Mouse (Mus musculus): Measurements from ENCODE around the gene Timp2. TPM values are rescaled to one million over a fixed set of nuclear protein-coding genes. Genes with fewer than 3 reads are reported as not detected.

Timp2 gene
- total and polyA plus RNA-seq, 2 experiments from 2014 or later: 118 to 170 TPM

DNA sequence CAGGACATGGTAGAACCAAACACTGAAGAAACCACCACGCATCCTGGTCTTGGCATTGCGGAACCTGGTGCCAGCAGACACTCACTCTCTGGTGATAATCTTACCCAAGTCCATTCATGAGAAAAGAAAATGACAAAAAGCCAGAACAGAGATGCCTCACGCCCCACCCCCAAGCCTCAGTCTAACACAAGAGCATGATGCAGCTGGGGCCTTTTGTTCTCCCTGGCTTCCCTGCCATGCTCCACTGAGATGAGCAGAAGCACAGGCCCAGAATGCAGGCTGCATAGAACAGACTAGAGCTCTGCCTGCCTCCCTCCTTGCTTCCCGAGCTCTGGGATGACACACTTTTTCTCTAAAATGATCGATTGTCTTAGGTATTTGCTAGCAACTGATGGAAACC lies 92.4 kb downstream of the Timp2 start:
- 80% methylated on average over 5 of the region's 5 CpGs for WGBS
- H3K4me3 ChIP-seq (ENCODE audit: low read length): no peak overlapping the region
- H3K9ac ChIP-seq (replicated peaks; ENCODE audit: low read length): no peak overlapping the region
- TF ChIP-seq CTCF (IDR thresholded peaks at IDR 0.05; ENCODE audit: low read depth): no peak
- H3K4me2 ChIP-seq (ENCODE audit: low read depth, low read length): no peak overlapping the region
- no peaks in the 10 kb centered on the region for H3K4me1 ChIP-seq (ENCODE audit: insufficient read depth, low read length)
- no peak for ATAC-seq
- no peaks in the 10 kb centered on the region for H3K27me3 ChIP-seq (ENCODE audit: insufficient read depth, low read length)
- H3K27ac ChIP-seq: no peak overlapping the region
- no peaks in the 10 kb centered on the region for H3K9me3 ChIP-seq (ENCODE audit: low read length)
- peaks cover 93% of the 10 kb centered on the region for H3K36me3 ChIP-seq (ENCODE audit: insufficient read depth, low read length)
- DNase-seq (ENCODE audit: low spot score): no peak

DNA sequence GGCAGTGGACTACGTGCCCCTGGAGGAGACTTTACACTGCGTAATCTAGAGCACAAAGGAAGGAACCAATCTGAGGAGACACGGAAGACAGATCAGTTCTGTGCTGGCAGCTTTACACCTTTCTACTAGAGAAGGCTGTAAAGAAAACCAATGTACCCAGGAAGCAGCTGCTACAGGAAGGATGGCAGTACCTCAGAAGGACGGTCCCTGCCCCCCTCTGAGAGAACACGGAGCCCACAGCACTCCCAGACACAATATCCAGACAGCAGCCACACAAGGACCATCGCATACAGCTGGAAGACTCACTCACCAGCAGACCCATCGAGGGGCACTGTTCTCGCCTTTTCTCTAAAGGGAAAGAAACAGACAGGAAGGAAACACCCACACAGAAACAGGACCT lies 95.5 kb downstream of the Timp2 start:
- ATAC-seq (no peak), DNase-seq (ENCODE audit: low spot score) (no peak)
- TF ChIP-seq CTCF (IDR thresholded peaks at IDR 0.05; ENCODE audit: low read depth): no peak
- H3K4me2 ChIP-seq (ENCODE audit: low read depth, low read length): no peak overlapping the region
- H3K4me3 ChIP-seq (ENCODE audit: low read length): no peak overlapping the region
- H3K27me3 ChIP-seq (ENCODE audit: insufficient read depth, low read length): no peaks in the 10 kb centered on the region
- no peak overlapping the region for H3K9ac ChIP-seq (replicated peaks; ENCODE audit: low read length)
- H3K27ac ChIP-seq: no peak overlapping the region
- H3K9me3 ChIP-seq (ENCODE audit: low read length): no peaks in the 10 kb centered on the region
- no peaks in the 10 kb centered on the region for H3K4me1 ChIP-seq (ENCODE audit: insufficient read depth, low read length)
- H3K36me3 ChIP-seq (ENCODE audit: insufficient read depth, low read length): peaks cover 75% of the 10 kb centered on the region
- WGBS: 86% methylated on average over 8 of the region's 8 CpGs

DNA sequence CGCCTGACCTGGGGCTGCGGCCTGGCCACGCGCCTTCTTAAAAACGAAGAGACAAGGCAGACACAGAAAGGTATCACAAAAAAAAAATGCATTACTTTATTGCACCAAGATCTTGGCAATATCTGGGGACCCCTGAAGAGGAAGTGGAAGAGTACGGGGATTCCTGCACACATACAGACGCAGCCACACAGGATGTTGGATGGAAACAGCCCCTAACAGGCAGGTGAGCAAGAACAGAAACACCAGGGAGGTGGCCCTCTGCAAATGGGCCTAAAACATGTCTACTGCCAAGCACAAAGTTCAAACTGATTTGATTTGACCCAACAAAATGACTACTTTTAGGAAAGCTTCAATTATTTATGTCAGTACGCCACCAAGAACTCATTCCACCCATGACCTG lies 96.0 kb downstream of the Timp2 start:
- Histone ChIP-seq H3K4me1 (ENCODE audit: insufficient read depth, low read length) (0 out of 2 replicates have a peak, but pooled peaks cover 3% of the 10 kb centered on the region), H3K9me3 (ENCODE audit: low read length) (no peaks in the 10 kb centered on the region), H3K4me2 (ENCODE audit: low read depth, low read length) (no peak overlapping the region), H3K27ac (no peak overlapping the region), H3K9ac (replicated peaks; ENCODE audit: low read length) (no peak overlapping the region), H3K4me3 (ENCODE audit: low read length) (no peak overlapping the region), H3K36me3 (ENCODE audit: insufficient read depth, low read length) (peaks cover 70% of the 10 kb centered on the region), H3K27me3 (ENCODE audit: insufficient read depth, low read length) (no peaks in the 10 kb centered on the region)
- DNase-seq (ENCODE audit: low spot score) (no peak), ATAC-seq (no peak)
- WGBS: 98% methylated on average over 8 of the region's 8 CpGs
- TF ChIP-seq CTCF (IDR thresholded peaks at IDR 0.05; ENCODE audit: low read depth): no peak

DNA sequence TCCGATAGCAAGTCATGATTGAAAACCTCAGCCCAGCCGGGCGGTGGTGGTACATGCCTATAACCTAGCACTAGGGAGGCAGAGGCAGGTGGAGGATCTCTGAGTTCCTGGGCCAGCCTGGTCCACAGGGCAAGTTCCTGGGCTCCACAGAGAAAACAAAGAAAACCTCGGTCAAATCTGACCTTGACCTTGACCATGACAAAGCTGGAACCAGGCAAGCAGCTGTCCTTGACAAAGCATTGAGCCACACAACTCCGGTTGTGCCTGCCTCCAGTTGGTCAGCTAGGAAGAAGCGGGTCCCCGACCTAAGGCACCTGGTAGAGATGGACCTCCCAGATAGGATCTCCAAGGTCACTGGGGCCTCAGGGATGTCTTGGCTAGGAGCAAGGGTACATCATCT lies 99.2 kb downstream of the Timp2 start:
- 91% methylated on average over 7 of the region's 7 CpGs for WGBS
- Histone ChIP-seq H3K27ac (no peak overlapping the region), H3K9me3 (ENCODE audit: low read length) (no peaks in the 10 kb centered on the region), H3K9ac (replicated peaks; ENCODE audit: low read length) (no peak overlapping the region), H3K4me3 (ENCODE audit: low read length) (no peak overlapping the region), H3K4me1 (ENCODE audit: insufficient read depth, low read length) (peaks cover 15% of the 10 kb centered on the region), H3K36me3 (ENCODE audit: insufficient read depth, low read length) (peaks cover 40% of the 10 kb centered on the region), H3K4me2 (ENCODE audit: low read depth, low read length) (no peak overlapping the region), H3K27me3 (ENCODE audit: insufficient read depth, low read length) (no peaks in the 10 kb centered on the region)
- no peak for TF ChIP-seq CTCF (IDR thresholded peaks at IDR 0.05; ENCODE audit: low read depth)
- DNase-seq (ENCODE audit: low spot score) (no peak), ATAC-seq (no peak)

DNA sequence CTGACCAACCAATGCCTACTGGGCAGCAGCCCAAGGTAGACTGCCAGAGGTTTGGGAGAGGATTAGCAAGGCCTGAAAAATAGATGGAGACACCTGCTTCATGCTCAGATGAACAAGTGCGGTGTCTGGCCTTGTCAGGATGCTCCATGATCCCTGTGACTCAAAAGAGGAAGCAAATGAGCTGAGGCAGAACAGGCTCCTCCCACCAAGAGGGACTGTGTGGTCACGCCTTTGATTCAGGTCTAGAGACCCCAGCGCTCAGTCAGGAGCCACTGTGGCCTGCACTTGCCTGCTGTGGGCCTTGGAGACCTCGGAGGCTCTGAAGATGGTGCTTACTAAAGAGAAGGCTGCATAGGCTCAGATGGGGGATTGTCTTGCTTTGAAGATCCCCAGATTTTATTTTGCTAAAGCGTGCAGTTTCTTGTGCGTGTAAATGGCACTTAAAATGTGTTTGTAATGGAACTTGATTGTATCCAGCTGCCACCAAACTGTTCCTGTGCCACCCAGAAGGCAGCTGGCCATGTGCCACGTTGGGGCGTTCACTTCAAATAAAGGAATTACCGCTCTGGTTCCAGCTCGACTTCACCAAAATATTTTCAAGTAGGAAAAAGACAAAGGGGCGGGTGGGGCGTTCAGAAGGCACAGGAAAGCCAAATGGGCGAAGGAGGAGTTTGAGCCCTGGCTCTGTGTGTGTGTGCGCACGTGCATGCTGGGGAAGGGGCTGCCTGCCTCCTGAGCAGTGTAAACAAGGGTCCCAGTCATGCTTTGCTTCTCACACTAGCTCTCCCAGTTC lies 101.2 kb downstream of the Timp2 start:
- no peaks in the 10 kb centered on the region for H3K9me3 ChIP-seq (ENCODE audit: low read length)
- WGBS: 23% methylated on average over 15 of the region's 15 CpGs
- peak; percentile 67 for ATAC-seq

DNA sequence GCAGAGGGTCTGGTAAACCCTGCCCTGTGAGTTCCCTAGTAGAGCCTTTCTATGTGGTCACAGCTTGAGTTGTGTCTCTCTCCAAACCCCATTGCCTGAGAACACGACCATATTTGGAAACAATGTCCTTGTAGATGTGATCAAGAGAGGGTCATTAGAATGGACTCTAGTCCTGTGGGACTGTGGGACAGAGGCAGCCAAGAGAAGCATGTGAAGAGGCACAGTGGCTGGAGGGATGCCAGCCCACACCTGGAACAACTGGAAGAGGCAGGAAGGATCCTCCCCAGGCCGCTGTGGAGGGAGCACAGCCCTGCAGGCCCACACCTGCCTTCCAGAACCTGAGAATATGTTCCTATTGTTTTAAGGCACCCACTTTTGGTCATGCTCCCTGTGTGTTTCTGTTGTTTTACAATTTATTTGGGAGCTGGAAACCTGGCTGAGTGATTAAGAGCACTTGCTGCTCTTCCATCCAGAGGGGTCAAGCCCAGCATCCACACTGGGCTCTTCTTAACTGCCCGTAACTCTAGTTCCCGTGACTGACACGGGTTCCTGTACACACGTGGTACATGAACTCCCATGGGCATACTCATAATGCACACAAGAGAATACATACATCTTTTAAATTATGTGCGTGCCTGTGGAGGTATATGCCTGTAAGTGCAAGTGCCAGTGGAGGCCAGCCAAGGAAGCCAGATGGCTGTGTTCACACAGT lies 101.9 kb downstream of the Timp2 start:
- WGBS: 58% methylated on average over 7 of the region's 7 CpGs
- H3K4me1 ChIP-seq (ENCODE audit: insufficient read depth, low read length): peaks cover 15% of the 10 kb centered on the region
- H3K9me3 ChIP-seq (ENCODE audit: low read length): no peaks in the 10 kb centered on the region
- H3K27me3 ChIP-seq (ENCODE audit: insufficient read depth, low read length): no peaks in the 10 kb centered on the region
- ATAC-seq (no peak; the same call in 1 of the 2 replicates), DNase-seq (ENCODE audit: low spot score) (no peak)
- H3K36me3 ChIP-seq (ENCODE audit: insufficient read depth, low read length): peaks cover 14% of the 10 kb centered on the region
- no peak for TF ChIP-seq CTCF (IDR thresholded peaks at IDR 0.05; ENCODE audit: low read depth)
- H3K27ac ChIP-seq: peak overlapping the region; percentile 66
- no peak overlapping the region for H3K4me2 ChIP-seq (ENCODE audit: low read depth, low read length)
- H3K9ac ChIP-seq (replicated peaks; ENCODE audit: low read length): no peak overlapping the region
- H3K4me3 ChIP-seq (ENCODE audit: low read length): no peak overlapping the region

More for the DNA sequence above, 101.2 kb downstream of the Timp2 start:
- Histone ChIP-seq H3K27ac (peak overlapping the region; percentile 66), H3K4me1 (ENCODE audit: insufficient read depth, low read length) (peaks cover 15% of the 10 kb centered on the region), H3K36me3 (ENCODE audit: insufficient read depth, low read length) (peaks cover 20% of the 10 kb centered on the region), H3K27me3 (ENCODE audit: insufficient read depth, low read length) (no peaks in the 10 kb centered on the region), H3K4me3 (ENCODE audit: low read length) (no peak overlapping the region), H3K9ac (replicated peaks; ENCODE audit: low read length) (no peak overlapping the region), H3K4me2 (ENCODE audit: low read depth, low read length) (no peak overlapping the region)
- DNase-seq (ENCODE audit: low spot score): peak; percentile 79
- no peak for TF ChIP-seq CTCF (IDR thresholded peaks at IDR 0.05; ENCODE audit: low read depth)

Other genes with a start within 250 kb of the Timp2 start
- gene Dnah17, start 225.1 kb downstream of the Timp2 start, total RNA-seq (2014; rRNA removed): 0.07 TPM in 1 of 2 replicates, not detected in the other
- 0.13 and 0.16 TPM in 2 replicates for gene Dnah17, start 225.1 kb downstream of the Timp2 start, polyA plus RNA-seq (2015; fragmentation: Nextera tagmentation; extraction: Ambion mirVana)
- 42.9 and 48.3 TPM in 2 replicates for gene Cyth1, start 107.1 kb downstream of the Timp2 start, total RNA-seq (2014; rRNA removed)
- gene Cyth1, start 107.1 kb downstream of the Timp2 start, polyA plus RNA-seq (2015; fragmentation: Nextera tagmentation; extraction: Ambion mirVana): 15.7 and 19.5 TPM in 2 replicates
- 19.7 and 20.6 TPM in 2 replicates for gene Usp36, start 65.5 kb downstream of the Timp2 start, total RNA-seq (2014; rRNA removed)
- gene Usp36, start 65.5 kb downstream of the Timp2 start, polyA plus RNA-seq (2015; fragmentation: Nextera tagmentation; extraction: Ambion mirVana): 12.6 and 12.8 TPM in 2 replicates
- gene Cep295nl, start 13.2 kb downstream of the Timp2 start, total RNA-seq (2014; rRNA removed): 0.31 and 1.2 TPM in 2 replicates
- 0.20 and 0.47 TPM in 2 replicates for gene Cep295nl, start 13.2 kb downstream of the Timp2 start, polyA plus RNA-seq (2015; fragmentation: Nextera tagmentation; extraction: Ambion mirVana)
- 25.5 and 30.6 TPM in 2 replicates for gene Lgals3bp, start 46.4 kb upstream of the Timp2 start, total RNA-seq (2014; rRNA removed)
- 15.4 and 18.5 TPM in 2 replicates for gene Lgals3bp, start 46.4 kb upstream of the Timp2 start, polyA plus RNA-seq (2015; fragmentation: Nextera tagmentation; extraction: Ambion mirVana)
- 47.9 and 51.7 TPM in 2 replicates for gene Cant1, start 63.3 kb upstream of the Timp2 start, total RNA-seq (2014; rRNA removed)
- gene Cant1, start 63.3 kb upstream of the Timp2 start, polyA plus RNA-seq (2015; fragmentation: Nextera tagmentation; extraction: Ambion mirVana): 24.7 and 25.8 TPM in 2 replicates
- 5.4 TPM in 2 replicates for gene C1qtnf1, start 72.5 kb upstream of the Timp2 start, total RNA-seq (2014; rRNA removed)
- 3.5 and 4.3 TPM in 2 replicates for gene C1qtnf1, start 72.5 kb upstream of the Timp2 start, polyA plus RNA-seq (2015; fragmentation: Nextera tagmentation; extraction: Ambion mirVana)
- 9.0 and 20.7 TPM in 2 replicates for gene Engase, start 121.1 kb upstream of the Timp2 start, total RNA-seq (2014; rRNA removed)
- 6.5 and 7.0 TPM in 2 replicates for gene Engase, start 121.1 kb upstream of the Timp2 start, polyA plus RNA-seq (2015; fragmentation: Nextera tagmentation; extraction: Ambion mirVana)